Mouse (Mus musculus) stomach, postnatal 0 days (tissue): ENCODE data around the gene Csn3.

Source experiments
- CTCF ChIP-seq: IDR thresholded peaks from 2 replicates; pipeline ENCODE4 v1.5.1; 2016; ENCODE audit warnings: antibody characterized with exemption, low read depth, mild to moderate bottlenecking, moderate library complexity
- EP300 ChIP-seq: optimal IDR thresholded peaks from 2 replicates; pipeline ENCODE3; 2016; ENCODE audit warnings: antibody characterized with exemption

GRCm38 (mm10) chr5:87931603-87932002 is 6.2 kb downstream of the Csn3 start:
- TF ChIP-seq CTCF (no peak), EP300 (no peak)
